Mouse (Mus musculus): ENCODE data around the gene Mfsd4b5. TPM values are rescaled to one million over a fixed set of nuclear protein-coding genes. Genes with fewer than 3 reads are reported as not detected.

The Mfsd4b5 gene
- polyA plus RNA-seq, 1 experiment from 2014 or later, result 0.80 TPM

DNA sequence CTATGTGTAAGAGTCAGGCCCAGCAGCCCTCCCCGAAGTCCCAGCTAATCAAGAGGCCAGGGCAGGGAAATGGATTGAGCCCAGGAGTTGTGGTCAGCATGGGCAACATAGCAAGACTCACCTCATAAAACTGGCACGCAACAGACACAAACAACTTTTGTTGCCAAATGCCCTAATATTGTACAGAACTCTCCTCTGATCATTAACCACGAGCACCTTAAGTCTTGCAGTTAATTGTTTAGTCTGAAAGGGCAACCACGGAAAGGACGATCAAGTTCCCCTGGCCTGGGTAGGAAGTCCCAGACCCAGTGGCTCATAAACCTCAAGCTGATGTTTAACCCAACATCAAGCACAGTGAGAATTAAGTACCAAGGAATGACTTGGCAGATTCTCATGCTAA is 3.8 kb downstream of the Mfsd4b5 start:
- Histone ChIP-seq H3K9ac (ENCODE audit: low read depth, low read length) (no peak overlapping the region), H3K36me3 (ENCODE audit: control insufficient read depth, insufficient read depth, low read length) (no peaks in the 10 kb centered on the region)
- WGBS, result 44% methylated on average over 5 of the region's 5 CpGs

DNA sequence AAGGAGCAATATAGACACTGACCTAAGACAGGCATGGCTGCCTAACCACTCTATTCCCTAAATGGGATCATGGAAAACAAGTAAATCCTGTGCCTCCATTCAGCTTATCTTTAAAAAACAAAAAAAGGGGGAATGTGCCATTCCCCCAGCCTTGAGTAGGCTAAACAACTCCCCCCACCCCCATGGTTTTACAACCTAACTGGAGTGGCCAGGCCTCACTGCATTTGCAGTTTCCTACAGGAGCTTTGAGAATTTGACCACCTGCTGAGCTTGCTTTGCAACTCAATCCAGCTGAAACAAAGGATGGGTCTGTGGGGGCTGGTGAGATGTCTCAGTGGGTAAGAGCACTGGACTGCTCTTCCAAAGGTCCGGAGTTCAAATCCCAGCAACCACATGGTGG is 8.2 kb downstream of the Mfsd4b5 start:
- peaks cover 10% of the 10 kb centered on the region; the same call in 1 of the 2 replicates for H3K9me3 ChIP-seq (ENCODE audit: control insufficient read depth, low read length)
- H3K27ac ChIP-seq (ENCODE audit: low read depth, low read length), result no peak overlapping the region
- no peaks in the 10 kb centered on the region for H3K36me3 ChIP-seq (ENCODE audit: control insufficient read depth, insufficient read depth, low read length)
- no peak overlapping the region for H3K4me3 ChIP-seq (ENCODE audit: low read length)
- no peaks in the 10 kb centered on the region for H3K4me1 ChIP-seq (ENCODE audit: control insufficient read depth, insufficient read depth, low read length)
- no peaks in the 10 kb centered on the region for H3K27me3 ChIP-seq (ENCODE audit: control insufficient read depth, insufficient read depth, low read length)
- H3K9ac ChIP-seq (ENCODE audit: low read depth, low read length), result no peak overlapping the region
- 93% methylated on average over 1 of the region's 1 CpGs for WGBS
- no peak overlapping the region for H3K4me2 ChIP-seq (replicated peaks; ENCODE audit: low read depth, low read length)
- no peak for ATAC-seq (ENCODE audit: low FRiP score, low TSS enrichment)

More for the DNA sequence above, 3.8 kb downstream of the Mfsd4b5 start:
- peaks cover 7% of the 10 kb centered on the region; the same call in 1 of the 2 replicates for H3K9me3 ChIP-seq (ENCODE audit: control insufficient read depth, low read length)
- H3K4me3 ChIP-seq (ENCODE audit: low read length), result no peak overlapping the region
- no peaks in the 10 kb centered on the region for H3K27me3 ChIP-seq (ENCODE audit: control insufficient read depth, insufficient read depth, low read length)
- no peak overlapping the region for H3K4me2 ChIP-seq (replicated peaks; ENCODE audit: low read depth, low read length)
- ATAC-seq (ENCODE audit: low FRiP score, low TSS enrichment), result peak; percentile 89
- H3K4me1 ChIP-seq (ENCODE audit: control insufficient read depth, insufficient read depth, low read length), result no peaks in the 10 kb centered on the region
- no peak overlapping the region for H3K27ac ChIP-seq (ENCODE audit: low read depth, low read length)

DNA sequence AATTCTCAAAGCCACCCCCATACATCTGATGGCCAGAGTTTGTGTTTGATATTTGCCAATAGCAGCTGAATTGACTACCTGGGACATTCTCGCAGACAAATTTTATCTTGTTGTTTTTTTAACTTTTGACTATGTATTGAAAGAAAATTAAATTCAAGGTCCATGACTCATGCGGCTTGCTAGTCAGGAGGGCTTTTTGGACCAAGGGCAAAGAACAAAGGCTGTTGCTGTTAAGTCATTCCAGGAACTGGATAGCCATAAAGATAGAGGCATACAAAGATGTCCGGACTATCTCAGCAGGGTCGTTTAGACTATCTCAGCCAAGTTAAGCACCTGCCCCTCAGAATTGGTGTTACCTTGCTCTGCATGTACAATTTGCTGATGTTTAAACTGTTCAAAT is 9.1 kb downstream of the Mfsd4b5 start:
- no peak overlapping the region for H3K4me2 ChIP-seq (replicated peaks; ENCODE audit: low read depth, low read length)
- H3K4me1 ChIP-seq (ENCODE audit: control insufficient read depth, insufficient read depth, low read length), result no peaks in the 10 kb centered on the region
- peaks cover 10% of the 10 kb centered on the region; the same call in 1 of the 2 replicates for H3K9me3 ChIP-seq (ENCODE audit: control insufficient read depth, low read length)
- H3K27ac ChIP-seq (ENCODE audit: low read depth, low read length), result no peak overlapping the region
- H3K36me3 ChIP-seq (ENCODE audit: control insufficient read depth, insufficient read depth, low read length), result no peaks in the 10 kb centered on the region
- no peak overlapping the region for H3K4me3 ChIP-seq (ENCODE audit: low read length)
- 97% methylated on average over 4 of the region's 4 CpGs for WGBS
- no peak for ATAC-seq (ENCODE audit: low FRiP score, low TSS enrichment)
- H3K9ac ChIP-seq (ENCODE audit: low read depth, low read length), result no peak overlapping the region
- no peaks in the 10 kb centered on the region for H3K27me3 ChIP-seq (ENCODE audit: control insufficient read depth, insufficient read depth, low read length)

DNA sequence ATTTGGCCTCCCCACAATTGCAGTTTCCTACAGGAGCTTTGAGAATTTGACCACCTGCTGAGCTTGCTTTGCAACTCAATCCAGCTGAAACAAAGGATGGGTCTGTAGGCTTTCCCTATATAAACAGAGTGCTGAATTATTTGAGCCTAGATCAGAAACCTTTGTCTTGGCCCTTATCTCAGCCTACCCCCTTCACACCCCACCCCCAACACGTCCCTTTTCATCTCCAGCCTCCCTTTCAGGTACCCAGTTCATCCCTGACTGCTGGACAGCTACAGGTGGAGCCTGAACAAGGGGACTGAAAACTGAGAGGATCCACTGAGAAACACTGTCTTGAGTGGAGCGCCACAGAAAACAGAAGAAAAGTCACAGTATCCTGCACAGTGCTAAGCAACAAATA is 10.7 kb downstream of the Mfsd4b5 start:
- no peaks in the 10 kb centered on the region for H3K36me3 ChIP-seq (ENCODE audit: control insufficient read depth, insufficient read depth, low read length)
- no peak for ATAC-seq (ENCODE audit: low FRiP score, low TSS enrichment)
- WGBS, result 44% methylated on average over 2 of the region's 2 CpGs

DNA sequence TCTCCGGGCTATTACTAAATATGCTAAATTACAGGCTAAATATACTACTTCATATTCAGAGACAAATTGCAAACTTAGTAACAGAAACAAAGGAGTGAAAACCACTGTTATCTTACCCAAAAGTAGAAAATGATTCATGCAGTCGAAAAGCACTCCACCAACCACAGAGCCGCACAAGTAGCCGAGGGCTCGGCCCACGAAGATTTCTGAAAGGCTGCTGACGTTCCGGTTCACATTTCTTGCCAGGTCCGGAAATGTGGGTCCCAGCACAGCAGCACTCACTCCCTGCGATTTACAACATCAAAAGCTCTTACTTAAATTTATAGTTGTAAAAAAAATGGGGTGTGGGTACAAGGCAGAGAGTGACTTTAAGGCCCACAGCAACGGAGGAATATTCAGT is 11.5 kb downstream of the Mfsd4b5 start:
- Histone ChIP-seq H3K36me3 (ENCODE audit: control insufficient read depth, insufficient read depth, low read length) (no peaks in the 10 kb centered on the region), H3K4me2 (replicated peaks; ENCODE audit: low read depth, low read length) (no peak overlapping the region), H3K27me3 (ENCODE audit: control insufficient read depth, insufficient read depth, low read length) (no peaks in the 10 kb centered on the region), H3K4me1 (ENCODE audit: control insufficient read depth, insufficient read depth, low read length) (no peaks in the 10 kb centered on the region), H3K27ac (ENCODE audit: low read depth, low read length) (no peak overlapping the region), H3K9ac (ENCODE audit: low read depth, low read length) (no peak overlapping the region), H3K4me3 (ENCODE audit: low read length) (no peak overlapping the region), H3K9me3 (ENCODE audit: control insufficient read depth, low read length) (peaks cover 10% of the 10 kb centered on the region; the same call in 1 of the 2 replicates)
- WGBS, result 46% methylated on average over 11 of the region's 11 CpGs
- ATAC-seq (ENCODE audit: low FRiP score, low TSS enrichment), result no peak

More for the DNA sequence above, 10.7 kb downstream of the Mfsd4b5 start:
- Histone ChIP-seq H3K4me1 (ENCODE audit: control insufficient read depth, insufficient read depth, low read length) (no peaks in the 10 kb centered on the region), H3K4me3 (ENCODE audit: low read length) (no peak overlapping the region), H3K27me3 (ENCODE audit: control insufficient read depth, insufficient read depth, low read length) (no peaks in the 10 kb centered on the region), H3K27ac (ENCODE audit: low read depth, low read length) (no peak overlapping the region), H3K4me2 (replicated peaks; ENCODE audit: low read depth, low read length) (no peak overlapping the region), H3K9me3 (ENCODE audit: control insufficient read depth, low read length) (peaks cover 10% of the 10 kb centered on the region; the same call in 1 of the 2 replicates), H3K9ac (ENCODE audit: low read depth, low read length) (no peak overlapping the region)

DNA sequence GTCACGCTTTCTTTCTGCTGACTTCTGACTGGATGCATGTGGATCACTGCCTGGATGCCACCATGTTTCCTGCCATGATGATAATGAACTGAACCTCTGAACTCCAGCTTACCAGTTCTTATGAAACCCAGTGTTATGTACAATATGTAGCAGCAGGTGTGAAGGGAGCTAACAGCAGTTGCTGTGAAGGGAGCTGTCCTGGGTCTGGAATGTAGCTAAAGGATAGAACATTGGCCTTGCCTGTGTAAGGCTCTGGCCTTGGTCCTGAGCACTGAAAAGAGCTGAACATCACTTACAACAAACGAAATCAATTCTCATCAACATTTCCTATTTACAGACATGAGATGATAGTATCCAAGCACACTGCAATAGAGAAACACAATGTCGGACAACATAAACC is 18.9 kb downstream of the Mfsd4b5 start:
- no peaks in the 10 kb centered on the region for H3K27me3 ChIP-seq (ENCODE audit: control insufficient read depth, insufficient read depth, low read length)
- H3K36me3 ChIP-seq (ENCODE audit: control insufficient read depth, insufficient read depth, low read length), result no peaks in the 10 kb centered on the region
- no peak overlapping the region for H3K4me3 ChIP-seq (ENCODE audit: low read length)
- no peak for ATAC-seq (ENCODE audit: low FRiP score, low TSS enrichment)
- no peak overlapping the region for H3K9ac ChIP-seq (ENCODE audit: low read depth, low read length)
- H3K9me3 ChIP-seq (ENCODE audit: control insufficient read depth, low read length), result no peaks in the 10 kb centered on the region
- 90% methylated on average over 3 of the region's 3 CpGs for WGBS
- no peaks in the 10 kb centered on the region for H3K4me1 ChIP-seq (ENCODE audit: control insufficient read depth, insufficient read depth, low read length)
- H3K4me2 ChIP-seq (replicated peaks; ENCODE audit: low read depth, low read length), result no peak overlapping the region
- no peak overlapping the region for H3K27ac ChIP-seq (ENCODE audit: low read depth, low read length)

DNA sequence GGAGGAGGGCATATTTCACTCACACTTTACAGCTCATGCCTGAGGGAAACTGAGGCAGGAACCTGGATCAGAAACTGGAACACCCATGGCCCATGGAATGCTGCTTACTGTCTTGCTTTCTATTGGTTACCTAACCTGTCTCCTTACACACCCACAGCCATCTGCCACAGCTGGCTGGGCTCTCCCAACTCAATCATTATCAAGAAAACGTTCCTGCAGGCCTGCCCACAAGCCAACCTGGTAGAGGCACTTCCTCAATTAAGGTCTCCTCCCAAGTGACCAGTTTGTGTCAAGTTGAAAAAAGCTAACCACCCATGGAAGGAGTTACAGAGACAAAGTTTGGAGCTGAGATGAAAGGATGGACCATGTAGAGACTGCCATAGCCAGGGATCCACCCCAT is 24.5 kb downstream of the Mfsd4b5 start:
- H3K27me3 ChIP-seq (ENCODE audit: control insufficient read depth, insufficient read depth, low read length), result no peaks in the 10 kb centered on the region
- no peak for ATAC-seq (ENCODE audit: low FRiP score, low TSS enrichment)
- H3K36me3 ChIP-seq (ENCODE audit: control insufficient read depth, insufficient read depth, low read length), result no peaks in the 10 kb centered on the region
- H3K4me3 ChIP-seq (ENCODE audit: low read length), result no peak overlapping the region
- 34% methylated on average over 1 of the region's 1 CpGs for WGBS
- H3K9me3 ChIP-seq (ENCODE audit: control insufficient read depth, low read length), result no peaks in the 10 kb centered on the region
- H3K27ac ChIP-seq (ENCODE audit: low read depth, low read length), result no peak overlapping the region
- no peaks in the 10 kb centered on the region for H3K4me1 ChIP-seq (ENCODE audit: control insufficient read depth, insufficient read depth, low read length)
- no peak overlapping the region for H3K9ac ChIP-seq (ENCODE audit: low read depth, low read length)
- no peak overlapping the region for H3K4me2 ChIP-seq (replicated peaks; ENCODE audit: low read depth, low read length)

DNA sequence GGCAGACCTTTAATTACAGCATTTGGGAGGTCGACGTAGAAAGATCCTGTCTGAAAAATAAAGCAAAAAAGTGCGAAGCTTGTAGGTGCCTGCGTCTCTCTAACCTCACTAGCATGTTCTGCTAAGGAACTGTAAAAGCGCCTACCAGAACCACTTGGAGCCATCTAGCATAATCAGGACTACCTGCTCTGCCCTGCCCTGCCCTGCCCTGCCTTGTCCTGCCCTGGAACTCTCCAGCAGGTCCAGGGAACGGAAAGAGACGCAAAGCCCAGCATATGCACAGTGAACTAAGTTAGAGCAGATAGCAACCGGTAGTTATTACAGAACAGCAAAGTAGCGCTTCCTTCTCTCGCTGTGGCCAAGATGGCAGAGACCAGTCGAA is 26.0 kb downstream of the Mfsd4b5 start:
- H3K4me1 ChIP-seq (ENCODE audit: control insufficient read depth, insufficient read depth, low read length), result no peaks in the 10 kb centered on the region

DNA sequence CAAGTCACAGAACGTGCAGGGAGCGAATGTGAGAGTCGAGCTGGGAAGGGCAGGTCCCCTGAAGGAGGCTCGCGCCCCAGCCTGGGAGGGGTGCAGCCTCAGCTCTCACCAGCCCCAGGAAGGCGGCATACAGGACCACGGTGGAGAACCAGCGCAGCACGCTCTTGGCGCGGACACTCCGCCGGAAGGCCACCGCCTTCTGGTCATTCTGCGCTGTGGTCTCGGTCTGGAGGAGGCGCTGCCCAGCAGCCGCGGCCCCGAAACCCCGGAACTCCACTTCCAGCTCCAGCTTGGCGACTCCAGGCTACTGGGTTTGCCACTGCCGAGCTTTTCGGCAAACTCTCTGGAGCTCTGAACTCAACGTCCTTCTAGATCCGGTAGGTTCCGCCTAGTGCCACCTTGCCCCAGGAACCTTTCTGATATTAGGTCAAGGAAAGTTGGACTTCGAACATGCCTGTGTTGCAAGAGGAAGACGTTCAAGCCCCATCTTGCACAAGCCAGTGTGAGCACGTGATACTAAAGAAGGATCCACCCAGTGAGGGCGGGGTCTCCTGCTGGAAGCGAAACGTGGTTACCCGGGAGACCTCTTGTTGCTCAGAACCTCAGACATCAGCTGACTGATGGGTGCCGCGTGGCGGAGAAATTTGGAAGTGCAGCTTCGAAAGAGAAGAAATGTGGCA is 26.5 kb downstream of the Mfsd4b5 start, which contains the start of gene Mfsd4b3:
TSS of gene Mfsd4b3 (minus strand) at position 393 of the 680 bp plus-strand sequence.
- no peak within 1 kb of the TSS for H3K27ac ChIP-seq (ENCODE audit: low read depth, low read length)
- H3K9ac ChIP-seq (ENCODE audit: low read depth, low read length), result peak within 1 kb of the TSS; percentile 65

More for the DNA sequence above, 26.0 kb downstream of the Mfsd4b5 start:
- H3K9ac ChIP-seq (ENCODE audit: low read depth, low read length), result no peak overlapping the region
- peak overlapping the region; percentile 58 for H3K4me3 ChIP-seq (ENCODE audit: low read length)
- WGBS, result 51% methylated on average over 11 of the region's 11 CpGs
- no peaks in the 10 kb centered on the region for H3K9me3 ChIP-seq (ENCODE audit: control insufficient read depth, low read length)
- no peaks in the 10 kb centered on the region for H3K36me3 ChIP-seq (ENCODE audit: control insufficient read depth, insufficient read depth, low read length)
- ATAC-seq (ENCODE audit: low FRiP score, low TSS enrichment), result peak; percentile 52
- peak overlapping the region; percentile 96 for H3K4me2 ChIP-seq (replicated peaks; ENCODE audit: low read depth, low read length)
- H3K27me3 ChIP-seq (ENCODE audit: control insufficient read depth, insufficient read depth, low read length), result no peaks in the 10 kb centered on the region
- H3K27ac ChIP-seq (ENCODE audit: low read depth, low read length), result no peak overlapping the region

More for the DNA sequence above, 26.5 kb downstream of the Mfsd4b5 start, which contains the start of gene Mfsd4b3:
- Histone ChIP-seq H3K4me2 (replicated peaks; ENCODE audit: low read depth, low read length) (peak within 1 kb of the TSS; percentile 96), H3K4me1 (ENCODE audit: control insufficient read depth, insufficient read depth, low read length) (no peaks in the 10 kb centered on the region), H3K27me3 (ENCODE audit: control insufficient read depth, insufficient read depth, low read length) (no peaks in the 10 kb centered on the region), H3K4me3 (ENCODE audit: low read length) (peak within 1 kb of the TSS; percentile 58), H3K9me3 (ENCODE audit: control insufficient read depth, low read length) (no peaks in the 10 kb centered on the region), H3K36me3 (ENCODE audit: control insufficient read depth, insufficient read depth, low read length) (no peaks in the 10 kb centered on the region)
- WGBS, result under 1% methylated on average over 38 of the region's 38 CpGs
- peak; percentile 99 for ATAC-seq (ENCODE audit: low FRiP score, low TSS enrichment)

Data from kidney, embryonic 14.5 days (tissue).